Mouse (Mus musculus) ES-Bruce4 (cell line): ENCODE measurements at regions not wholly inside any gene's neighbourhood (a gene's known extent, or its start where the extent isn't known, plus 50 kb on each side); places are given as distances from the start of the nearest gene placed in this dataset.

Source experiments
- CTCF ChIP-seq: IDR thresholded peaks from one replicate; pipeline ENCODE4 v1.8.1; 2011; ENCODE audit warnings: low read depth, low read length
- POLR2A ChIP-seq: IDR thresholded peaks from one replicate; pipeline ENCODE4 v1.8.1; 2011; ENCODE audit warnings: low read length; ENCODE audit not compliant: insufficient read depth

DNA sequence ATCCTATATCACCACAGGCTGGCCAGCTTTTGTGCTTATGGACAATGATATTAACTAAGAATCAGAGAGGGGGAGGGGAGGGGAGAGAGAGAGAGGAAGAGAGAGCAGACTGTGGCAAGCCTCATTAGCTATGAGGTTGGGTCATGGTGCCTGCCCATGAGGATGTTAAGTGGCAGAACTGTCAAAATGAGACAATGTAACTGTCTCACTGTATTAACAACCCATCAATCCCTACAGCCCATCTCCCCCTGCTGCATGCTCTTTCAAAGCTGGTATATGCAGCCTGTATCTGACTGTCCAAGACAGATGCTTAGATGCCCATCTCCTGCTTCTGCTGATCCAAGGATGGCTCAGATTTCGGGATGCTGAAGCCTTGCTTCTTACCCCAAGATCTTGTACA, 852.6 kb downstream of the Gm9195 start:
- TF ChIP-seq POLR2A (no peak), CTCF (no peak)
